Mouse (Mus musculus) embryonic facial prominence, embryonic 15.5 days (tissue): ENCODE data around the gene Cacnb2. TPM values are rescaled to one million over a fixed set of nuclear protein-coding genes. Genes with fewer than 3 reads are reported as not detected.

Experiments used
- ATAC-seq: fragments of 200-750 bp; cut with Nextera tagmentation; 2 replicates; pipeline ENCODE4 v1.8.0; 2017; ENCODE audit warnings: low read depth, moderate TSS enrichment; ENCODE audit not compliant: insufficient number of reproducible peaks, low FRiP score, low TSS enrichment
- H3K27ac ChIP-seq: fragments of 300-500 bp; sonication (generic); replicated peaks from 2 replicates; pipeline ENCODE4 v1.5.1; 2015; ENCODE audit warnings: mild to moderate bottlenecking, inconsistent platforms
- H3K27me3 ChIP-seq: fragments of 300-500 bp; sonication (generic); 2 replicates; pipeline ENCODE4 v1.6.1; 2015; ENCODE audit warnings: inconsistent platforms
- H3K36me3 ChIP-seq: fragments of 300-500 bp; sonication (generic); 2 replicates; pipeline ENCODE4 v1.6.1; 2015; ENCODE audit warnings: mild to moderate bottlenecking, inconsistent platforms
- H3K4me1 ChIP-seq: fragments of 300-500 bp; sonication (generic); 2 replicates; pipeline ENCODE4 v1.6.1; 2015; ENCODE audit warnings: inconsistent platforms
- H3K4me2 ChIP-seq: fragments of 300-500 bp; sonication (generic); replicated peaks from 2 replicates; pipeline ENCODE4 v1.6.1; 2015; ENCODE audit warnings: mild to moderate bottlenecking, inconsistent platforms
- H3K4me3 ChIP-seq: fragments of 300-500 bp; sonication (generic); replicated peaks from 2 replicates; pipeline ENCODE4 v1.5.1; 2015; ENCODE audit warnings: mild to moderate bottlenecking, inconsistent platforms
- H3K9ac ChIP-seq: fragments of 300-500 bp; sonication (generic); 2 replicates; pipeline ENCODE4 v1.6.1; 2015; ENCODE audit warnings: inconsistent platforms
- H3K9me3 ChIP-seq: fragments of 300-500 bp; sonication (generic); replicated peaks from 2 replicates; pipeline ENCODE4 v1.6.1; 2016; ENCODE audit warnings: inconsistent platforms
- WGBS: fragments of 180-500 bp; shearing (Covaris S2); methylation state at CpG from one replicate; pipeline ENCODE4 v1.1.7; 2015; 5-methylcytosine and 5-hydroxymethylcytosine counted together
- polyA plus RNA-seq: library from polyadenylated mRNA; unstranded; fragments of >200 nt; fragmentation: Nextera tagmentation; extraction: Ambion mirVana; gene quantifications from 2 replicates; pipeline ENCODE4 v1.2.1, GENCODE M21; 2015

The Cacnb2 gene
- polyA plus RNA-seq, 1 experiment from 2014 or later, result 1.4 TPM

GRCm38 (mm10) chr2:14831308-14831707, 228.4 kb downstream of the Cacnb2 start:
- Histone ChIP-seq H3K36me3 (no peaks in the 10 kb centered on the region), H3K27ac (no peak overlapping the region), H3K9me3 (no peaks in the 10 kb centered on the region), H3K4me1 (0 out of 2 replicates have a peak, but pooled peaks cover 5% of the 10 kb centered on the region), H3K27me3 (no peaks in the 10 kb centered on the region), H3K4me2 (no peak overlapping the region), H3K9ac (no peak overlapping the region), H3K4me3 (no peak overlapping the region)
- WGBS, result 62% methylated on average over 2 of the region's 2 CpGs
- ATAC-seq, result no peak

- Histone ChIP-seq H3K4me2 (no peak overlapping the region), H3K27me3 (no peaks in the 10 kb centered on the region), H3K9me3 (no peaks in the 10 kb centered on the region), H3K4me3 (no peak overlapping the region), H3K4me1 (no peaks in the 10 kb centered on the region), H3K27ac (no peak overlapping the region), H3K36me3 (no peaks in the 10 kb centered on the region), H3K9ac (no peak overlapping the region)
- WGBS, result 72% methylated on average over 5 of the region's 5 CpGs
- ATAC-seq, result no peak
These were observed 231.9 kb downstream of the Cacnb2 start for GRCm38 (mm10) chr2:14834700-14835317.

GRCm38 (mm10) chr2:14841272-14841671, 238.4 kb downstream of the Cacnb2 start:
- Histone ChIP-seq H3K9ac (no peak overlapping the region), H3K27ac (no peak overlapping the region), H3K4me2 (no peak overlapping the region), H3K27me3 (no peaks in the 10 kb centered on the region), H3K4me1 (no peaks in the 10 kb centered on the region), H3K36me3 (no peaks in the 10 kb centered on the region), H3K9me3 (no peaks in the 10 kb centered on the region), H3K4me3 (no peak overlapping the region)
- no peak for ATAC-seq
- 50% methylated on average over 1 of the region's 1 CpGs for WGBS

GRCm38 (mm10) chr2:14846727-14847126, 243.8 kb downstream of the Cacnb2 start:
- Histone ChIP-seq H3K9ac (no peak overlapping the region), H3K27ac (no peak overlapping the region), H3K27me3 (no peaks in the 10 kb centered on the region), H3K4me1 (no peaks in the 10 kb centered on the region), H3K9me3 (no peaks in the 10 kb centered on the region), H3K4me2 (no peak overlapping the region), H3K36me3 (no peaks in the 10 kb centered on the region), H3K4me3 (no peak overlapping the region)
- WGBS, result 51% methylated on average over 1 of the region's 1 CpGs
- ATAC-seq, result no peak

GRCm38 (mm10) chr2:14847188-14847587, 244.3 kb downstream of the Cacnb2 start:
- ATAC-seq, result no peak
- Histone ChIP-seq H3K9me3 (no peaks in the 10 kb centered on the region), H3K9ac (no peak overlapping the region), H3K27ac (no peak overlapping the region), H3K27me3 (no peaks in the 10 kb centered on the region), H3K4me3 (no peak overlapping the region), H3K36me3 (no peaks in the 10 kb centered on the region), H3K4me1 (no peaks in the 10 kb centered on the region), H3K4me2 (no peak overlapping the region)
- 70% methylated on average over 1 of the region's 1 CpGs for WGBS

- H3K27ac ChIP-seq, result no peak overlapping the region
- H3K4me3 ChIP-seq, result no peak overlapping the region
- ATAC-seq, result no peak
- H3K27me3 ChIP-seq, result no peaks in the 10 kb centered on the region
- no peak overlapping the region for H3K9ac ChIP-seq
- H3K4me2 ChIP-seq, result no peak overlapping the region
- H3K9me3 ChIP-seq, result no peaks in the 10 kb centered on the region
- no peaks in the 10 kb centered on the region for H3K4me1 ChIP-seq
- no peaks in the 10 kb centered on the region for H3K36me3 ChIP-seq
- 77% methylated on average over 1 of the region's 1 CpGs for WGBS
These were observed 247.9 kb downstream of the Cacnb2 start for GRCm38 (mm10) chr2:14850831-14851230.

GRCm38 (mm10) chr2:14851383-14851782, 248.5 kb downstream of the Cacnb2 start:
- ATAC-seq, result no peak
- no peaks in the 10 kb centered on the region for H3K36me3 ChIP-seq
- H3K4me1 ChIP-seq, result no peaks in the 10 kb centered on the region
- H3K9ac ChIP-seq, result no peak overlapping the region
- H3K4me2 ChIP-seq, result no peak overlapping the region
- no peaks in the 10 kb centered on the region for H3K27me3 ChIP-seq
- 82% methylated on average over 1 of the region's 1 CpGs for WGBS
- no peak overlapping the region for H3K27ac ChIP-seq
- H3K9me3 ChIP-seq, result no peaks in the 10 kb centered on the region
- H3K4me3 ChIP-seq, result no peak overlapping the region

- 87% methylated on average over 2 of the region's 2 CpGs for WGBS
- H3K4me2 ChIP-seq, result no peak overlapping the region
- H3K4me3 ChIP-seq, result no peak overlapping the region
- H3K27ac ChIP-seq, result no peak overlapping the region
- no peak for ATAC-seq
- no peaks in the 10 kb centered on the region for H3K4me1 ChIP-seq
- no peaks in the 10 kb centered on the region for H3K36me3 ChIP-seq
- no peaks in the 10 kb centered on the region for H3K27me3 ChIP-seq
- H3K9me3 ChIP-seq, result no peaks in the 10 kb centered on the region
- no peak overlapping the region for H3K9ac ChIP-seq
These were observed 251.2 kb downstream of the Cacnb2 start for GRCm38 (mm10) chr2:14854054-14854453.

GRCm38 (mm10) chr2:14858301-14858700, 255.4 kb downstream of the Cacnb2 start:
- no peak overlapping the region for H3K27ac ChIP-seq
- no peak for ATAC-seq
- no peak overlapping the region for H3K4me2 ChIP-seq
- H3K36me3 ChIP-seq, result no peaks in the 10 kb centered on the region
- 92% methylated on average over 1 of the region's 1 CpGs for WGBS
- H3K9ac ChIP-seq, result no peak overlapping the region
- H3K9me3 ChIP-seq, result no peaks in the 10 kb centered on the region
- H3K4me3 ChIP-seq, result no peak overlapping the region
- no peaks in the 10 kb centered on the region for H3K4me1 ChIP-seq
- H3K27me3 ChIP-seq, result no peaks in the 10 kb centered on the region

GRCm38 (mm10) chr2:14860350-14860749, 257.5 kb downstream of the Cacnb2 start:
- Histone ChIP-seq H3K4me3 (no peak overlapping the region), H3K27ac (no peak overlapping the region), H3K27me3 (no peaks in the 10 kb centered on the region), H3K36me3 (no peaks in the 10 kb centered on the region), H3K4me2 (no peak overlapping the region), H3K9ac (no peak overlapping the region), H3K4me1 (no peaks in the 10 kb centered on the region), H3K9me3 (no peaks in the 10 kb centered on the region)
- 52% methylated on average over 3 of the region's 3 CpGs for WGBS
- no peak for ATAC-seq

GRCm38 (mm10) chr2:14861613-14862012, 258.7 kb downstream of the Cacnb2 start:
- ATAC-seq, result no peak
- Histone ChIP-seq H3K27me3 (no peaks in the 10 kb centered on the region), H3K4me2 (no peak overlapping the region), H3K9ac (no peak overlapping the region), H3K36me3 (no peaks in the 10 kb centered on the region), H3K4me3 (no peak overlapping the region), H3K4me1 (no peaks in the 10 kb centered on the region), H3K27ac (no peak overlapping the region), H3K9me3 (no peaks in the 10 kb centered on the region)
- WGBS, result 23% methylated on average over 2 of the region's 2 CpGs

GRCm38 (mm10) chr2:14862981-14863380, 260.1 kb downstream of the Cacnb2 start:
- WGBS, result 8% methylated on average over 1 of the region's 1 CpGs
- no peak overlapping the region for H3K4me2 ChIP-seq
- no peak overlapping the region for H3K27ac ChIP-seq
- H3K36me3 ChIP-seq, result no peaks in the 10 kb centered on the region
- H3K4me1 ChIP-seq, result no peaks in the 10 kb centered on the region
- no peak overlapping the region for H3K9ac ChIP-seq
- no peak for ATAC-seq
- no peaks in the 10 kb centered on the region for H3K9me3 ChIP-seq
- no peaks in the 10 kb centered on the region for H3K27me3 ChIP-seq
- no peak overlapping the region for H3K4me3 ChIP-seq
